Mouse (Mus musculus) MEL (cell line): ENCODE data around the gene Cldn10.

Source experiments
- CHD2 ChIP-seq: IDR thresholded peaks from 2 replicates; pipeline ENCODE4 v1.6.1; 2011; ENCODE audit warnings: low read length, improper control_type of control experiment
- CTCF ChIP-seq, 3 experiments: IDR thresholded peaks in 2 of 3; conservative IDR thresholded peaks in 1 of 3; 2 replicates each; pipeline ENCODE4 v1.5.1; 2011 to 2012; ENCODE audit warnings: low read length in 3 of 3, low read depth in 2 of 3, mild to moderate bottlenecking in 2 of 3, improper control_type of control experiment in 1 of 3, inconsistent platforms in 1 of 3, mixed read lengths in 1 of 3, moderate library complexity in 1 of 3; ENCODE audit not compliant: control insufficient read depth in 1 of 3, insufficient read depth in 1 of 3, poor library complexity in 1 of 3, severe bottlenecking in 1 of 3
- E2F4 ChIP-seq: IDR thresholded peaks from 2 replicates; pipeline ENCODE4 v1.6.1; 2011; ENCODE audit warnings: low read depth, low read length, improper control_type of control experiment, borderline replicate concordance
- EP300 ChIP-seq, 2 experiments: IDR thresholded peaks; 2 replicates each; pipeline ENCODE4 v1.6.1; 2011; ENCODE audit warnings: improper control_type of control experiment in 2 of 2, low read length in 2 of 2, low read depth in 1 of 2, mild to moderate bottlenecking in 1 of 2
- GATA1 ChIP-seq: IDR thresholded peaks from 2 replicates; pipeline ENCODE4 v1.6.1; 2011; ENCODE audit warnings: low read depth, low read length, improper control_type of control experiment
- POLR2A ChIP-seq, 2 experiments: IDR thresholded peaks; 2 replicates each; pipeline ENCODE4 v1.6.1; 2011 to 2012; ENCODE audit warnings: low read length in 2 of 2, mild to moderate bottlenecking in 2 of 2, control low read depth in 1 of 2, improper control_type of control experiment in 1 of 2, low read depth in 1 of 2, moderate library complexity in 1 of 2; ENCODE audit not compliant: control insufficient read depth in 1 of 2, insufficient read depth in 1 of 2, poor library complexity in 1 of 2
- USF2 ChIP-seq, 2 experiments: IDR thresholded peaks; 2 replicates each; pipeline ENCODE4 v1.6.1; 2011 to 2012; ENCODE audit warnings: improper control_type of control experiment in 2 of 2, low read length in 2 of 2, borderline replicate concordance in 1 of 2, inconsistent platforms in 1 of 2, low read depth in 1 of 2, mild to moderate bottlenecking in 1 of 2; ENCODE audit not compliant: insufficient read depth in 1 of 2

DNA sequence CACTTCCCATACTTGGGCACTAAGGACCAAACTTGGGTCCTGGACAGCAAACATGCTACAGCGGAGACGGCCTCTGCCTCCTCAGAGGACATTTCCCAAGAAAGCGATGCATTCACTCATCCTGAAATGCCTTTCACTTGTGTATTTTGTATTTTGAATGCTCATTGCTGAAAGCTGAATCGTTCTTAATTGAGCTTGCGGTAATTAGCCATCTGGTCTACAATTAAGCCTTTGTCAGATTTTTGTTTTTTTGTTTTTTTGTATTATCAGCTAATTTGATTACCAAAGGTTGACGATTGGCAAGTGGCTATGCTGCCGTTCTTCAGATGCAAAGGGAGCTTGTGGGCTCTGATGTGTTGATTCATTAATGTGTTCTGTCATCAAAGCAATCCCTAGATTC, 5.2 kb downstream of the Cldn10 start:
- TF ChIP-seq CHD2 (no peak), POLR2A (IDR thresholded peaks at IDR 0.05; ENCODE audit: control insufficient read depth in 1 of 2, insufficient read depth in 1 of 2, low read depth in 1 of 2, low read length in 2 of 2, poor library complexity in 1 of 2) (no peak), GATA1 (no peak), EP300 (IDR thresholded peaks at IDR 0.05; ENCODE audit: low read depth in 1 of 2, low read length in 2 of 2) (no peak), CTCF (IDR thresholded peaks at IDR 0.05 in 2 of 3, conservative IDR thresholded peaks at IDR 0.05 in 1 of 3; ENCODE audit: control insufficient read depth in 1 of 3, insufficient read depth in 1 of 3, low read depth in 2 of 3, low read length in 3 of 3, poor library complexity in 1 of 3, severe bottlenecking in 1 of 3) (no peak), E2F4 (no peak), USF2 (IDR thresholded peaks at IDR 0.05; ENCODE audit: borderline replicate concordance in 1 of 2, insufficient read depth in 1 of 2, low read depth in 1 of 2, low read length in 2 of 2) (no peak)
